Mouse (Mus musculus) heart, postnatal 10 days (tissue): ENCODE measurements at regions not wholly inside any gene's neighbourhood (a gene's known extent, or its start where the extent isn't known, plus 50 kb on each side); places are given as distances from the start of the nearest gene placed in this dataset.

ENCODE experiments used
- DNase-seq, 2 experiments: peaks; one replicate each; pipeline ENCODE4 v3.0.0; 2021
- intact Hi-C: fragments of 180-260 bp; cut with DNase I; formaldehyde crosslinking; loops from one replicate; pipeline ENCODE4 v1.15.1; 2025
- microRNA-seq, 2 experiments: library from miRNA; unstranded; fragments of <30 nt; microRNA quantifications; one replicate each; pipeline ENCODE4 v1.2.0; 2022

DNA sequence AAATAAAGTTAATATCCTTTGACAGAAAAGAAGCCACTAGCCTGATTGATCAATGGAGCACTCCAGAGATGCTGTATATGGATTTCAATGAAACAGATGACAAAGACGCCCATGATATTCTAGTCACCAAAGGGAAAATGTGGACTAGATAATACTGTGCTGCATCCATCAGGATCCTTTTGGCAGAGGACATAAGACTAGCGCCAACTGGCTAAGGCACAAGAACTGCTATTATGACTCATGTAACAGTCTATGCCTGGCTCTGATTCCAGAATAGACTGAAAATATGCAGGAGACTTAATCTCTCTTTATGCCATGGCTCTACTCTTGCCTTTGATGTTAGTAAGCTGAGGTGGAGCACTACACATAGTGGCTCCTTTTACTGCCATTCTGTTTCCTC, 128.7 kb upstream of the Tenm2 start:
- DNase-seq, result peak; percentile 8 to 17
- intact Hi-C loops, result no loop called here

- no peak for DNase-seq
- intact Hi-C loops, result no loop called here
Observed at GRCm38 (mm10) chr11:37355074-37355473, 119.3 kb upstream of the Tenm2 start.

GRCm38 (mm10) chr11:37309691-37310090, 73.9 kb upstream of the Tenm2 start:
- intact Hi-C loops, result no loop called here
- DNase-seq, result no peak

- no peak for DNase-seq
- intact Hi-C loops, result no loop called here
Observed at GRCm38 (mm10) chr11:37306656-37307055, 70.9 kb upstream of the Tenm2 start.

Small RNAs in the stretch of these regions (microRNA-seq; reads per million reads assigned to microRNA genes)
- gene Gm25693, result 0 reads per million in 2 experiments
